Mouse (Mus musculus): ENCODE results near the gene Zmynd15. TPM values are rescaled to one million over a fixed set of nuclear protein-coding genes. Genes with fewer than 3 reads are reported as not detected.

Gene Zmynd15
- polyA plus RNA-seq, 1 experiment = 0.04 TPM

- H3ac ChIP-seq (ENCODE audit: control insufficient read depth, insufficient read length, low read depth) = no peak overlapping the region
- H3K27me3 ChIP-seq (ENCODE audit: control insufficient read depth, insufficient read depth, insufficient read length) = no peaks in the 10 kb centered on the region
- TF ChIP-seq CEBPB (IDR thresholded peaks at IDR 0.05; ENCODE audit: low read depth) = no peak
- TF ChIP-seq FOSL1 (IDR thresholded peaks at IDR 0.05; ENCODE audit: insufficient read depth, low read length, poor library complexity, severe bottlenecking) = no peak
- no peak for TF ChIP-seq MYOD1 (IDR thresholded peaks at IDR 0.05; ENCODE audit: control insufficient read depth, insufficient read length, low read depth)
- no peak for TF ChIP-seq MYOG (IDR thresholded peaks at IDR 0.05; ENCODE audit: control insufficient read depth, extremely low read depth, insufficient read length)
- no peak for TF ChIP-seq MAX (IDR thresholded peaks at IDR 0.05)
- no peak for TF ChIP-seq CTCF (IDR thresholded peaks at IDR 0.05; ENCODE audit: control insufficient read depth, insufficient read depth, insufficient read length)
- no peak for TF ChIP-seq USF1 (IDR thresholded peaks at IDR 0.05; ENCODE audit: low read depth)
- peaks cover 12% of the 10 kb centered on the region for H3K79me2 ChIP-seq (ENCODE audit: control insufficient read depth, insufficient read depth)
- H3K4me3 ChIP-seq (ENCODE audit: insufficient read depth, poor library complexity, severe bottlenecking) = no peak overlapping the region
- peaks cover 45% of the 10 kb centered on the region for H3K36me3 ChIP-seq (ENCODE audit: control insufficient read depth, insufficient read depth)
- peaks cover 8% of the 10 kb centered on the region for H3K79me3 ChIP-seq (ENCODE audit: low read depth)
These were observed 20.4 kb upstream of the Zmynd15 start for GRCm38 (mm10) chr11:70438728-70439374.

DNA sequence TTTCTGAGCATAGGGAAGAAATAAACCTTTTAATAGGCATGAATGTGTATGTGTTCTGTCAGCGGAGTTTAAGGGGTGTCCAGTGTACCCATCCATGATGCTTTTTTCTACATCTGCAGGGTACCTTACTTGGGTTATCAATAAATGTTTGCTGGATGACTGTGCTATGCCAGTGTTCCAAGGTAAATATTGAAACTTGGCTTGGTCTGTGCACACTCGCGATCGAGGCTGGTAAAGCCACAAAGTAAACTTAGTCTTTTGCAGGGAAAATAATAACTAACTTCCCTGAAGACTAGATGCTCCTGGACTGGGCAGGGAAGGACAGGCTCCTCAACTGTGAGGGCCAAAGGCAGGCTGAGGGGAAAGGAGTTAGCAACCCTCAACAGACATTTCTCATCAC, 18.6 kb upstream of the Zmynd15 start:
- Histone ChIP-seq H3K79me3 (ENCODE audit: low read depth) (no peaks in the 10 kb centered on the region), H3K27me3 (ENCODE audit: control insufficient read depth, insufficient read depth, insufficient read length) (no peaks in the 10 kb centered on the region), H3K36me3 (ENCODE audit: control insufficient read depth, insufficient read depth) (peaks cover 43% of the 10 kb centered on the region), H3ac (ENCODE audit: control insufficient read depth, insufficient read length, low read depth) (no peak overlapping the region), H3K4me3 (ENCODE audit: insufficient read depth, poor library complexity, severe bottlenecking) (no peak overlapping the region), H3K79me2 (ENCODE audit: control insufficient read depth, insufficient read depth) (no peaks in the 10 kb centered on the region)
- TF ChIP-seq MAX (IDR thresholded peaks at IDR 0.05) = no peak

DNA sequence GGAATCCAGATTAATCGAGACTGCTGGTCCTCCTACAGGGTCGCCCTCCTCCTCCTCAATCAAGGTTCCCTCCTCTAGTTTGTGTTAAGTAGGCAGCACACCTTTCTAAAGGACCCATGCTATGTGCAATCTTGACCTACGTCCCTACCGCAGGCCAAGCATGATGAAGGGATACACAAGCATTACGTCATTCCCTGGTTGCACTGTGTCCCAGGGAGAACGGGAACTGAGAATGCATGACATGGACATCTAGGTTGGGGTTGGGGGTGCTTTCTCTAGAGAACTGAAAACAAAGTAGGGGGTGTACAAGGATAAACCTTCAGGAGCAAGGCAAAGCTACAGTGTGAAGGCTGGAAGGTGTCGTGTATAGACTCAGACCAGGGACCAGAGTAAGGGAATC, 17.4 kb upstream of the Zmynd15 start:
- Histone ChIP-seq H3K79me3 (ENCODE audit: low read depth) (no peaks in the 10 kb centered on the region), H3ac (ENCODE audit: control insufficient read depth, insufficient read length, low read depth) (no peak overlapping the region), H3K27me3 (ENCODE audit: control insufficient read depth, insufficient read depth, insufficient read length) (no peaks in the 10 kb centered on the region), H3K4me3 (ENCODE audit: insufficient read depth, poor library complexity, severe bottlenecking) (no peak overlapping the region), H3K36me3 (ENCODE audit: control insufficient read depth, insufficient read depth) (peaks cover 31% of the 10 kb centered on the region), H3K79me2 (ENCODE audit: control insufficient read depth, insufficient read depth) (no peaks in the 10 kb centered on the region)
- TF ChIP-seq FOSL1 (IDR thresholded peaks at IDR 0.05; ENCODE audit: insufficient read depth, low read length, poor library complexity, severe bottlenecking) (no peak), MAX (IDR thresholded peaks at IDR 0.05) (no peak), MYOG (IDR thresholded peaks at IDR 0.05; ENCODE audit: control insufficient read depth, extremely low read depth, insufficient read length) (no peak), CEBPB (IDR thresholded peaks at IDR 0.05; ENCODE audit: low read depth) (no peak), CTCF (IDR thresholded peaks at IDR 0.05; ENCODE audit: control insufficient read depth, insufficient read depth, insufficient read length) (no peak), USF1 (IDR thresholded peaks at IDR 0.05; ENCODE audit: low read depth) (no peak), MYOD1 (IDR thresholded peaks at IDR 0.05; ENCODE audit: control insufficient read depth, insufficient read length, low read depth) (no peak)

DNA sequence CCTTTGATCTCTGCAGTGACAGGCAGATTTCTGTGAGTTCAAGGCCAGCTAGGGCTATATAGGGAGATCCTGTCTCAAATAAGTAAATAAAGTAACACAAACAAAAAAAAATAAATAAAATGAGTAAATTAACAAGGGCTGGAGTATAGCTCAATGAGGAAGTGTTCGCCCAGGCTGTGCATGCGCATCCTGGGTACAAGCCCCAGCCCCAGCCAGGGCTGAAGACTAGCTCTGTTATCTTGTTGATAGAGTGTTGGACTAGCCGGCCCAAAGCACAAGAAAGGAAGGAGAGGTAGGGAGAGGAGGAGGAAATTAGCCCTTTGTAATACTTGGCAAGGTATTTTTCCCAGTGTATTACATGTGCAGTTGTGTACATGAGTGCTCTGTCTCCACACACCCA, 15.3 kb upstream of the Zmynd15 start:
- TF ChIP-seq USF1 (IDR thresholded peaks at IDR 0.05; ENCODE audit: low read depth) (no peak), MAX (IDR thresholded peaks at IDR 0.05) (no peak), CTCF (IDR thresholded peaks at IDR 0.05; ENCODE audit: control insufficient read depth, insufficient read depth, insufficient read length) (no peak), CEBPB (IDR thresholded peaks at IDR 0.05; ENCODE audit: low read depth) (no peak), FOSL1 (IDR thresholded peaks at IDR 0.05; ENCODE audit: insufficient read depth, low read length, poor library complexity, severe bottlenecking) (no peak), MYOG (IDR thresholded peaks at IDR 0.05; ENCODE audit: control insufficient read depth, extremely low read depth, insufficient read length) (no peak), MYOD1 (IDR thresholded peaks at IDR 0.05; ENCODE audit: control insufficient read depth, insufficient read length, low read depth) (no peak)
- H3K79me2 ChIP-seq (ENCODE audit: control insufficient read depth, insufficient read depth) = no peaks in the 10 kb centered on the region
- no peaks in the 10 kb centered on the region for H3K27me3 ChIP-seq (ENCODE audit: control insufficient read depth, insufficient read depth, insufficient read length)
- H3K79me3 ChIP-seq (ENCODE audit: low read depth) = no peaks in the 10 kb centered on the region
- H3ac ChIP-seq (ENCODE audit: control insufficient read depth, insufficient read length, low read depth) = no peak overlapping the region
- H3K4me3 ChIP-seq (ENCODE audit: insufficient read depth, poor library complexity, severe bottlenecking) = no peak overlapping the region
- peaks cover 20% of the 10 kb centered on the region for H3K36me3 ChIP-seq (ENCODE audit: control insufficient read depth, insufficient read depth)

GRCm38 (mm10) chr11:70444667-70445066, 14.6 kb upstream of the Zmynd15 start:
- H3K4me3 ChIP-seq (ENCODE audit: insufficient read depth, poor library complexity, severe bottlenecking) = no peak overlapping the region
- peaks cover 14% of the 10 kb centered on the region for H3K36me3 ChIP-seq (ENCODE audit: control insufficient read depth, insufficient read depth)
- no peaks in the 10 kb centered on the region for H3K79me2 ChIP-seq (ENCODE audit: control insufficient read depth, insufficient read depth)
- no peak overlapping the region for H3ac ChIP-seq (ENCODE audit: control insufficient read depth, insufficient read length, low read depth)
- no peaks in the 10 kb centered on the region for H3K27me3 ChIP-seq (ENCODE audit: control insufficient read depth, insufficient read depth, insufficient read length)
- no peak for TF ChIP-seq FOSL1 (IDR thresholded peaks at IDR 0.05; ENCODE audit: insufficient read depth, low read length, poor library complexity, severe bottlenecking)
- no peak for TF ChIP-seq MAX (IDR thresholded peaks at IDR 0.05)
- TF ChIP-seq CTCF (IDR thresholded peaks at IDR 0.05; ENCODE audit: control insufficient read depth, insufficient read depth, insufficient read length) = no peak
- TF ChIP-seq MYOG (IDR thresholded peaks at IDR 0.05; ENCODE audit: control insufficient read depth, extremely low read depth, insufficient read length) = no peak
- no peak for TF ChIP-seq CEBPB (IDR thresholded peaks at IDR 0.05; ENCODE audit: low read depth)
- no peak for TF ChIP-seq MYOD1 (IDR thresholded peaks at IDR 0.05; ENCODE audit: control insufficient read depth, insufficient read length, low read depth)
- TF ChIP-seq USF1 (IDR thresholded peaks at IDR 0.05; ENCODE audit: low read depth) = no peak
- no peaks in the 10 kb centered on the region for H3K79me3 ChIP-seq (ENCODE audit: low read depth)

- Histone ChIP-seq H3K79me3 (ENCODE audit: low read depth) (no peaks in the 10 kb centered on the region), H3K79me2 (ENCODE audit: control insufficient read depth, insufficient read depth) (no peaks in the 10 kb centered on the region), H3K4me3 (ENCODE audit: insufficient read depth, poor library complexity, severe bottlenecking) (no peak overlapping the region), H3K27me3 (ENCODE audit: control insufficient read depth, insufficient read depth, insufficient read length) (no peaks in the 10 kb centered on the region), H3K36me3 (ENCODE audit: control insufficient read depth, insufficient read depth) (no peaks in the 10 kb centered on the region), H3ac (ENCODE audit: control insufficient read depth, insufficient read length, low read depth) (no peak overlapping the region)
- no peak for TF ChIP-seq CTCF (IDR thresholded peaks at IDR 0.05; ENCODE audit: control insufficient read depth, insufficient read depth, insufficient read length)
- no peak for TF ChIP-seq MAX (IDR thresholded peaks at IDR 0.05)
- no peak for TF ChIP-seq MYOG (IDR thresholded peaks at IDR 0.05; ENCODE audit: control insufficient read depth, extremely low read depth, insufficient read length)
- no peak for TF ChIP-seq CEBPB (IDR thresholded peaks at IDR 0.05; ENCODE audit: low read depth)
- no peak for TF ChIP-seq USF1 (IDR thresholded peaks at IDR 0.05; ENCODE audit: low read depth)
- TF ChIP-seq MYOD1 (IDR thresholded peaks at IDR 0.05; ENCODE audit: control insufficient read depth, insufficient read length, low read depth) = no peak
- no peak for TF ChIP-seq FOSL1 (IDR thresholded peaks at IDR 0.05; ENCODE audit: insufficient read depth, low read length, poor library complexity, severe bottlenecking)
These were observed 12.5 kb upstream of the Zmynd15 start for GRCm38 (mm10) chr11:70446756-70447155.

All from C2C12 (cell line).